Mouse (Mus musculus) kidney, postnatal 10 days (tissue): ENCODE data around the gene Trp53bp2.

Source experiments
- DNase-seq: peaks from one replicate; pipeline ENCODE4 v3.0.0; 2021; ENCODE audit warnings: mixed read lengths

Trp53bp2 gene

GRCm38 (mm10) chr1:182461813-182462212 lies 52.8 kb downstream of the Trp53bp2 start:
- peak; percentile 57 for DNase-seq

- peak; percentile 60 for DNase-seq
Measured at GRCm38 (mm10) chr1:182465309-182465708, 56.3 kb downstream of the Trp53bp2 start.

GRCm38 (mm10) chr1:182465978-182466377 lies 57.0 kb downstream of the Trp53bp2 start:
- no peak for DNase-seq

- no peak for DNase-seq
Measured at GRCm38 (mm10) chr1:182475005-182475796, 66.2 kb downstream of the Trp53bp2 start.

- DNase-seq: peak; percentile 51
Measured at GRCm38 (mm10) chr1:182478935-182479334, 70.0 kb downstream of the Trp53bp2 start.

- DNase-seq: no peak
Measured at GRCm38 (mm10) chr1:182481138-182481537, 72.2 kb downstream of the Trp53bp2 start.

GRCm38 (mm10) chr1:182481646-182482295 lies 72.8 kb downstream of the Trp53bp2 start:
- peak; percentile 55 for DNase-seq

GRCm38 (mm10) chr1:182482991-182483909 lies 74.3 kb downstream of the Trp53bp2 start:
- no peak for DNase-seq

GRCm38 (mm10) chr1:182483910-182484274 lies 74.9 kb downstream of the Trp53bp2 start:
- peak; percentile 56 for DNase-seq

GRCm38 (mm10) chr1:182488503-182488902 lies 79.5 kb downstream of the Trp53bp2 start:
- no peak for DNase-seq

- peak; percentile 96 for DNase-seq
Measured at GRCm38 (mm10) chr1:182489803-182490452, 81.0 kb downstream of the Trp53bp2 start.

- DNase-seq: no peak
Measured at GRCm38 (mm10) chr1:182490568-182490967, 81.6 kb downstream of the Trp53bp2 start.

- no peak for DNase-seq
Measured at GRCm38 (mm10) chr1:182491839-182492238, 82.9 kb downstream of the Trp53bp2 start.

GRCm38 (mm10) chr1:182494285-182495145 lies 85.5 kb downstream of the Trp53bp2 start:
- peak; percentile 42 for DNase-seq

GRCm38 (mm10) chr1:182496685-182497084 lies 87.7 kb downstream of the Trp53bp2 start:
- DNase-seq: peak; percentile 60

- peak; percentile 42 for DNase-seq
Measured at GRCm38 (mm10) chr1:182497736-182498135, 88.8 kb downstream of the Trp53bp2 start.

- peak; percentile 48 for DNase-seq
Measured at GRCm38 (mm10) chr1:182499443-182500089, 90.6 kb downstream of the Trp53bp2 start.

GRCm38 (mm10) chr1:182500224-182500623 lies 91.3 kb downstream of the Trp53bp2 start:
- no peak for DNase-seq

- DNase-seq: no peak
Measured at GRCm38 (mm10) chr1:182500843-182501242, 91.9 kb downstream of the Trp53bp2 start.

- no peak for DNase-seq
Measured at GRCm38 (mm10) chr1:182501815-182502405, 92.9 kb downstream of the Trp53bp2 start.
